Mouse (Mus musculus): ENCODE results near the gene Ccn6. TPM values are rescaled to one million over a fixed set of nuclear protein-coding genes. Genes with fewer than 3 reads are reported as not detected.

Ccn6 gene
- polyA plus RNA-seq, 1 experiment from 2014 or later: 0.26 TPM

GRCm38 (mm10) chr10:39171603-39172539 is 8.3 kb upstream of the Ccn6 start:
- H3K36me3 ChIP-seq: no peaks in the 10 kb centered on the region
- no peaks in the 10 kb centered on the region for H3K27me3 ChIP-seq (ENCODE audit: low read depth, poor library complexity, severe bottlenecking)
- no peaks in the 10 kb centered on the region for H3K9me3 ChIP-seq (replicated peaks)
- peak overlapping the region; percentile 57 for H3K4me3 ChIP-seq
- 21% methylated on average over 26 of the region's 26 CpGs for WGBS
- H3K27ac ChIP-seq: peak overlapping the region; percentile 79
- H3K4me1 ChIP-seq: peaks cover 70% of the 10 kb centered on the region
- DNase-seq (ENCODE audit: low spot score): peak; percentile 83

GRCm38 (mm10) chr10:39171134-39171533 is 7.5 kb upstream of the Ccn6 start:
- DNase-seq (ENCODE audit: low spot score): peak; percentile 93
- no peaks in the 10 kb centered on the region for H3K9me3 ChIP-seq (replicated peaks)
- peak overlapping the region; percentile 57 for H3K4me3 ChIP-seq
- H3K27ac ChIP-seq: peak overlapping the region; percentile 79
- H3K27me3 ChIP-seq (ENCODE audit: low read depth, poor library complexity, severe bottlenecking): no peaks in the 10 kb centered on the region
- H3K4me1 ChIP-seq: peaks cover 70% of the 10 kb centered on the region
- under 1% methylated on average over 19 of the region's 19 CpGs for WGBS
- H3K36me3 ChIP-seq: no peaks in the 10 kb centered on the region

GRCm38 (mm10) chr10:39170706-39171105 is 7.1 kb upstream of the Ccn6 start:
- H3K27me3 ChIP-seq (ENCODE audit: low read depth, poor library complexity, severe bottlenecking): no peaks in the 10 kb centered on the region
- H3K4me1 ChIP-seq: peaks cover 73% of the 10 kb centered on the region
- WGBS: 15% methylated on average over 6 of the region's 6 CpGs
- no peak overlapping the region for H3K27ac ChIP-seq
- H3K9me3 ChIP-seq (replicated peaks): no peaks in the 10 kb centered on the region
- no peaks in the 10 kb centered on the region for H3K36me3 ChIP-seq
- no peak for DNase-seq (ENCODE audit: low spot score)
- H3K4me3 ChIP-seq: peak overlapping the region; percentile 57

GRCm38 (mm10) chr10:39170181-39170580 is 6.6 kb upstream of the Ccn6 start:
- peak overlapping the region; percentile 61; the same call in 1 of the 2 replicates for H3K27ac ChIP-seq
- WGBS: 6% methylated on average over 8 of the region's 8 CpGs
- H3K4me1 ChIP-seq: peaks cover 74% of the 10 kb centered on the region
- H3K9me3 ChIP-seq (replicated peaks): no peaks in the 10 kb centered on the region
- no peaks in the 10 kb centered on the region for H3K36me3 ChIP-seq
- no peaks in the 10 kb centered on the region for H3K27me3 ChIP-seq (ENCODE audit: low read depth, poor library complexity, severe bottlenecking)
- DNase-seq (ENCODE audit: low spot score): peak; percentile 87
- peak overlapping the region; percentile 42 for H3K4me3 ChIP-seq

GRCm38 (mm10) chr10:39169642-39170041 is 6.0 kb upstream of the Ccn6 start:
- 36% methylated on average over 9 of the region's 9 CpGs for WGBS
- peaks cover 68% of the 10 kb centered on the region for H3K4me1 ChIP-seq

GRCm38 (mm10) chr10:39167611-39168010 is 4.0 kb upstream of the Ccn6 start:
- 78% methylated on average over 11 of the region's 11 CpGs for WGBS
- peaks cover 64% of the 10 kb centered on the region for H3K4me1 ChIP-seq

More at GRCm38 (mm10) chr10:39169642-39170041, 6.0 kb upstream of the Ccn6 start:
- no peaks in the 10 kb centered on the region for H3K36me3 ChIP-seq
- no peaks in the 10 kb centered on the region for H3K27me3 ChIP-seq (ENCODE audit: low read depth, poor library complexity, severe bottlenecking)
- H3K4me3 ChIP-seq: peak overlapping the region; percentile 42
- DNase-seq (ENCODE audit: low spot score): peak; percentile 46
- peak overlapping the region; percentile 61 for H3K27ac ChIP-seq
- no peaks in the 10 kb centered on the region for H3K9me3 ChIP-seq (replicated peaks)

GRCm38 (mm10) chr10:39165632-39166115 is 2.1 kb upstream of the Ccn6 start:
- no peaks in the 10 kb centered on the region for H3K27me3 ChIP-seq (ENCODE audit: low read depth, poor library complexity, severe bottlenecking)
- H3K4me1 ChIP-seq: peaks cover 58% of the 10 kb centered on the region
- H3K36me3 ChIP-seq: no peaks in the 10 kb centered on the region
- H3K27ac ChIP-seq: 0 out of 2 replicates have a peak overlapping the region, but pooled peaks have one; percentile 36
- H3K9me3 ChIP-seq (replicated peaks): no peaks in the 10 kb centered on the region
- WGBS: 45% methylated on average over 11 of the region's 11 CpGs
- no peak for DNase-seq (ENCODE audit: low spot score)
- H3K4me3 ChIP-seq: no peak overlapping the region

More at GRCm38 (mm10) chr10:39167611-39168010, 4.0 kb upstream of the Ccn6 start:
- Histone ChIP-seq H3K9me3 (replicated peaks) (no peaks in the 10 kb centered on the region), H3K27ac (0 out of 2 replicates have a peak overlapping the region, but pooled peaks have one; percentile 30), H3K4me3 (no peak overlapping the region), H3K36me3 (no peaks in the 10 kb centered on the region), H3K27me3 (ENCODE audit: low read depth, poor library complexity, severe bottlenecking) (no peaks in the 10 kb centered on the region)
- no peak for DNase-seq (ENCODE audit: low spot score)

GRCm38 (mm10) chr10:39162666-39163484 is 719 bp downstream of the Ccn6 start:
- DNase-seq (ENCODE audit: low spot score): peak; percentile 57
- Histone ChIP-seq H3K4me1 (peaks cover 38% of the 10 kb centered on the region), H3K9me3 (replicated peaks) (no peaks in the 10 kb centered on the region), H3K4me3 (peak overlapping the region; percentile 15; the same call in 1 of the 2 replicates), H3K27me3 (ENCODE audit: low read depth, poor library complexity, severe bottlenecking) (no peaks in the 10 kb centered on the region), H3K27ac (peak overlapping the region; percentile 14), H3K36me3 (no peaks in the 10 kb centered on the region)
- WGBS: 31% methylated on average over 18 of the region's 18 CpGs

- Histone ChIP-seq H3K4me1 (peaks cover 29% of the 10 kb centered on the region), H3K4me3 (no peak overlapping the region), H3K27me3 (ENCODE audit: low read depth, poor library complexity, severe bottlenecking) (no peaks in the 10 kb centered on the region), H3K27ac (no peak overlapping the region), H3K9me3 (replicated peaks) (no peaks in the 10 kb centered on the region), H3K36me3 (no peaks in the 10 kb centered on the region)
- 100% methylated on average over 1 of the region's 1 CpGs for WGBS
- no peak for DNase-seq (ENCODE audit: low spot score)
Measured at GRCm38 (mm10) chr10:39161406-39161805, 2.2 kb downstream of the Ccn6 start.

- WGBS: 50% methylated on average over 12 of the region's 12 CpGs
- H3K27me3 ChIP-seq (ENCODE audit: low read depth, poor library complexity, severe bottlenecking): no peaks in the 10 kb centered on the region
Measured at GRCm38 (mm10) chr10:39158306-39158705, 5.3 kb downstream of the Ccn6 start.

GRCm38 (mm10) chr10:39157321-39157720 is 6.3 kb downstream of the Ccn6 start:
- no peak overlapping the region for H3K4me3 ChIP-seq
- H3K27ac ChIP-seq: no peak overlapping the region
- peaks cover 6% of the 10 kb centered on the region; the same call in 1 of the 2 replicates for H3K36me3 ChIP-seq
- 0 out of 2 replicates have a peak, but pooled peaks cover 6% of the 10 kb centered on the region for H3K4me1 ChIP-seq
- H3K9me3 ChIP-seq (replicated peaks): no peaks in the 10 kb centered on the region
- DNase-seq (ENCODE audit: low spot score): no peak
- 97% methylated on average over 1 of the region's 1 CpGs for WGBS
- H3K27me3 ChIP-seq (ENCODE audit: low read depth, poor library complexity, severe bottlenecking): no peaks in the 10 kb centered on the region

More at GRCm38 (mm10) chr10:39158306-39158705, 5.3 kb downstream of the Ccn6 start:
- Histone ChIP-seq H3K4me3 (no peak overlapping the region), H3K4me1 (peaks cover 16% of the 10 kb centered on the region), H3K9me3 (replicated peaks) (no peaks in the 10 kb centered on the region), H3K36me3 (peaks cover 6% of the 10 kb centered on the region; the same call in 1 of the 2 replicates), H3K27ac (no peak overlapping the region)
- DNase-seq (ENCODE audit: low spot score): no peak

GRCm38 (mm10) chr10:39156719-39157118 is 6.9 kb downstream of the Ccn6 start:
- H3K27me3 ChIP-seq (ENCODE audit: low read depth, poor library complexity, severe bottlenecking): no peaks in the 10 kb centered on the region
- WGBS: 90% methylated on average over 5 of the region's 5 CpGs
- DNase-seq (ENCODE audit: low spot score): no peak
- no peak overlapping the region for H3K27ac ChIP-seq
- 0 out of 2 replicates have a peak, but pooled peaks cover 1% of the 10 kb centered on the region for H3K4me1 ChIP-seq
- H3K36me3 ChIP-seq: peaks cover 8% of the 10 kb centered on the region; the same call in 1 of the 2 replicates
- H3K4me3 ChIP-seq: no peak overlapping the region
- no peaks in the 10 kb centered on the region for H3K9me3 ChIP-seq (replicated peaks)
